Mouse (Mus musculus) adrenal gland, postnatal 25 days (tissue): ENCODE results near the gene Gm28048. TPM values are rescaled to one million over a fixed set of nuclear protein-coding genes. Genes with fewer than 3 reads are reported as not detected.
A peak's percentile ranks its signal among the peaks of the same experiment; 100 is the strongest.

Experiments used
- DNase-seq: peaks from one replicate; pipeline ENCODE4 v3.0.0; 2021; ENCODE audit warnings: mixed read lengths
- total RNA-seq: library from RNA; stranded (reverse); gene quantifications from 2 replicates; pipeline ENCODE4 v1.2.3, GENCODE M21; 2021

Gene Gm28048
- total RNA-seq, 1 experiment from 2014 or later = 54.2 TPM

DNA sequence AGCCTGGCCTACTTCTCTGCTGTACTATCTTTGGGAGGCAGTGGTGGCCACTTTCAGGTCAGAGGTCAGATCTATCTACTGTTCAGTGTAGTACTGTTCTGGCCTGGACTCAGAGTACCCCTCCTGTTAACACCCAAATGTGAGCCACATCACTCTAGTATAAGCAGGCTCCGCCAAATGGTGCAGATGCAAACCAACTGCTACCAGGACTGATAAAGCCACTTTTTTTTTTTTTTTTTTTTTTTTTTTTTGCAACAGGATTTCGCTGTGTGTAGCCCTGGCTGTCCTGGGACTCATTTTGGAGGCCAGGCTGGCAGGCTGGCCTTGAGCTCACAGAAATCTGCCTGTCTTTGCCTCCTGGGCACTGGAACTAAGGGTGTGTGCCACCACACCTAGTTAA is 42.9 kb downstream of the Gm28048 start:
- DNase-seq = no peak

GRCm38 (mm10) chr11:22937716-22938316 is 44.1 kb downstream of the Gm28048 start:
- DNase-seq = no peak

- DNase-seq = no peak
Observed at GRCm38 (mm10) chr11:22936446-22937125, 45.3 kb downstream of the Gm28048 start.

- no peak for DNase-seq
Observed at GRCm38 (mm10) chr11:22932167-22932566, 49.7 kb downstream of the Gm28048 start.

DNA sequence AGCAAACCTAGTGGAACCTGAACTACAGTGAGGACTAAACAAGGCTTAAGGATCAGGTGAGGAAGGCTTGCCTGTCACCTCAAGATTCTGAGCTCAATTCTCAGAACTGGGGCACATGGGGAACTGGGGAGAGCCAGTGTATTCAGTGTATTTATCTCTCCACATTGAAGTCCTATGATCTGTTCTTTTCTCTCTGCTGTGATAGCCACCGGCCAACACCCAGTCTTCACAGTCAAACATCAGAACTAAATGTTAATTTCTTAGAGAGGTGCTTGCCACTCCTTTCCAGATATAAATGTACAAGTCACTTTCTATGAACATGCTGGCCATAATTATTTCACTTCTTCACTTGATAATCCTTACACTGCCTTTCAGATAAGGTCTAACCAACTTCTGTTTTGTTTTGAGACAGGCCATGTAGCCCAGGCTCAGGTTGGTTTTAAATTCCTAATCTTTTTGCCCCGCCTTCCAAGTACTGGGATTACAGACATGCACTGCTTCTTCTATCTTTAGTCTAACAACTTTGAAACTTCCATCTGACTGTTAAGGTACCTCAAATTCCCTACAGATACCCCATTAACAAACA is 50.5 kb downstream of the Gm28048 start:
- DNase-seq = no peak

DNA sequence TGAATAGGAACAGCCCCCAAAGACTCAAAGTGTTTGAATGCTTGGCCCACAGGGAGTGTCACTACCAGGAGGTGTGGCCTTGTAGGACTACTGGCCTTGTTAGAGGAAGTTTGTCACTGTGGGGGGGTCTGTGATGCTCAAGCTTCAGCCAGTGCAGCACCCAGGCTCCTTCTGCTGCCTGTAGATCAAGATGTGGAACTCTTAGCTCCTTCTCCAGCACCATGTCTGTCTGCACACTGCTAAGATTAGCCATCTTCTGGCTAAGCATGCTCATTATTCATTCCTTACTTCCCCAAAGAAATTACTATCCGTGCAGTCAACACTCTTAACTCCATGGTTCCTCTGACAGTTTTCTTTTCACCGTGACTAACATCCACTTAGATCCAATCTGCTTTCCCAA is 51.8 kb downstream of the Gm28048 start:
- DNase-seq = no peak

DNA sequence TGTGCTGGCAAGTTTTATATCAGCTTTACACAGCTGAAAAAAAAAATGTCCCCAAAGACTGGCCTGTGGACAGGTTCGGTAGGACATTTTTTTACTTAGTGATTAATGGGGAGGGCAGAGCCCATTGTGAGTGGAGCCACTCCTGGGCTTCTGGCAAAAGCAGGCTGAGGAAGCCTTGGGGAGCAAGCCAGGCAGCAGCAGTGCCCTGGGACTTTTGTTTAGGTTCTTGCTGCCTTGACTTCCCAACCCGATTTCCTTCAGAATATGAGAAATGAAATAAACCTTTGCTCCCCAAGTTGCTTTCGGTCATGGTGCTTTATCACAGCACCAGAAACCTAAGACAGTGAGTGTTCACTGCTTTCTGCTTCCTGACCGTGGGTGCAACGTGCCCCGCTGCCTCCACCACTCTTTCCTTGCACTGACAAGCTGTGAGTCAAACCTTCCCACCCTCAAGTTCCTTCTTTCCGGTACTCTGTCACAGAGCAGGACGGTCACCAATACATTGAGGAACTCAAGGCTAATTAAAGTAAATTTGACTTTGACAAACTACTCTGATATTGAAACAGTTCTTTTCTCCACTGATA is 53.2 kb downstream of the Gm28048 start:
- peak; percentile 23 for DNase-seq

DNA sequence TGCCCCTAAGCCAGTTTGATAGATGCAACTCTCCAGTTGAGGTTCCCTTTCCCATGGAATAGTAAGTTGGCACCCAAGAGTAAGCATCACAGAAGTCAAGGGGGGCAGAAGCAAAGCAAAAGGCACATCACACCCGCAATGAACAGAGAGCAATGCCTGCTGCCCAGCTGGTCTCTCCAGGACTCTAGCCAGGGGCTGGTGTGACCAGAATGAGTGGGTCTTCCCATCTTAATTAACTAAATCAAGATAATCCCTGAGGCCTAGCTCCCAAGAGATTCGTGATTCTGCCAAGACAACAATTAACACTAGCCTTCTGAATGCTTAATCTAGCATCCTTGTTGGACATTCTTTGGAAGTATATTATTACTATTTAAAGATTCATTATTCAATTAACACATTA is 58.3 kb downstream of the Gm28048 start:
- DNase-seq = no peak

DNA sequence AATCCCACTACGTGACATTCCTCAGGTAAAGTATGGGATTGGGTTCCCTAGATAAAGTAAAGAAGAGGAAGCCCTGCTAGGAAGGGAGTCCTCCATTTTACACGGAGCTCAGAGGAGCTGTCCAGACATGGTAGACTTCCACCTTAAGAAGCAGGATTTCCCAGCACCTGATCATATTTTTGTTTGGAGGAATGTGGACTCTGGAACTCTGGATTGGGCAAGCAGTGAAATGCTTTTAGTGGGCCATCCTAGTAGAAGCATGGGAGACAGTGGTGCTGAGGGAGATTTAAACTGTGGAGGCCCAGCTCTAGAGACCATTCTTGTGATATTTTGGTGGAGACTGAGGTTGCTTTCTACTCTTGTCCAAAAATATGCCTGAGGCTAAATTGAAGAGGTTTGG is 59.3 kb downstream of the Gm28048 start:
- no peak for DNase-seq

- no peak for DNase-seq
Observed at GRCm38 (mm10) chr11:22919336-22919735, 62.6 kb downstream of the Gm28048 start.

GRCm38 (mm10) chr11:22917786-22918185 is 64.1 kb downstream of the Gm28048 start:
- DNase-seq = no peak

DNA sequence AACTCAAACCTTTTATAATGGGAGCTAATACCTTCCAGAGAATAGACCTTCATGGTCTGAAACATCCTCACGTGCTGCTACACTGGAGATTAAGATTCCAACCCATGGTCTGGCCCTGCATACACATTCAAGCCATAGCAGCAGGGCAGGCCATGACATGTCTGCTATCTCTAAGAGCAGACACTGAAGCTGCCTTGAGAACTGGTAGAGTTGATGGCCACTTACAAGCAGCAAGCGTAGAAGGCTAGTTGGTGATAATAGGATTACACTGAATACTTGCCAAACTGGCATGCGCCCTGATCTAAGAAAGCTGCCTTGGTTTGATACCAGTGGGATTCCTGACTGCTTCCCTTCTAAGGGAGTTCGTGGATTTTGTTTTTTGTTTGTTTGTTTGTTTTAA is 68.1 kb downstream of the Gm28048 start:
- DNase-seq = no peak

DNA sequence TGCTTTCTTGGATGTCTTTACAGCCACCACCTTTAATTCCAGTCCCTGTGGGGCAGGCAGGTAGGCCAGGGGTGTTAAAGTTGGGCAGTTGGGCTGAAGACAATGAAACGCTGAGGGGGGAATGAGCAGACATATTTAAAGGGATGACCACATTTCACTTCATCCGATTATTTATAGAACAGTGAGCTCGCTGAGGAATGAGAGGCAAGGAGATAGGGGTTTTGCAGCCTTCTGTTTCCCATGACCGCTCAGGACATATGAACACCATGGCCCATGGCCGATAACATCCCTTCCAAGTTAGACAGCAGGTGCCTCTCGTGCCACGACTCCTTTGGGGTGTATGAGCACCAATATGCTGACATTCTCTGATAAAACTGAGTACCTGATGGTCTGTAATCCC is 70.1 kb downstream of the Gm28048 start:
- no peak for DNase-seq

DNA sequence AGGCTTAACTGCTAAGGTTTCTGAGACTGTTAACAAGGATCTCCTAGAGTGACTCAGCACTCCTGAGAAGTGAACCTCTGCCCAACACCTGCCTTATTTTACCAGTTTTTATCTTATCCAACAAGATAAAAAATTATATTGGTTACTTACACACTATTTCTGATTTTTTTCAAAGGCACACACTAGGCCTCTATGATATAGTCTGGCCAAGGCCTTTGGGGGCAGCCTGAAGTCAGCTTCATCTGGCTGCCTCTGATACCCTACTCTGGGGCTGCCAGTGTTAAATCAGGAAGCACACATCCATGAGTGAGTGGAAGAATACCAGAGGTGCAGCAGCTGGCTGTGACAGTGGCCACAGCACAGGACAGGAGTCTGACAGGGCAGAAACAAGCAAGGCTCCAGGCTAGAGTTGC is 75.4 kb downstream of the Gm28048 start:
- DNase-seq = no peak

GRCm38 (mm10) chr11:22902923-22903322 is 79.0 kb downstream of the Gm28048 start:
- DNase-seq = no peak

DNA sequence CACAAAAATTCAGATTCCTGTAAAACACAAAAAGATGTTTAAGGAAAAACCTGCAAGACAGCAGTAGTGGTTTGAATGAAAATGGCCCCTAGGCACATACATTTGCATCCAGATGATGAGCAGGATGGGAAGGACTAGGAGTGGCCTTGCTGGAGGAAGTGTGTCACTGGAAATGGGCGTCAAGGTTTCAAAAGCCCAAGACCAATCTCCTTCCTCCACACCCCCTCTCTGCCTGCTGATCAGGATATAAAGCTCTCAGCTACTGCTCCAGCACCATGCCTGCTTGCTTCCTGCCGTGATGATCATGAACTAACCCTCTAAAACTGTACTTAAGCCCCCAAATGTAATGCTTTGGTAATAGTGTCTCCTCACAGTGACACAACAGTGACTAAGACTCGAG is 81.8 kb downstream of the Gm28048 start:
- no peak for DNase-seq

GRCm38 (mm10) chr11:22897642-22898041 is 84.2 kb downstream of the Gm28048 start:
- no peak for DNase-seq

DNA sequence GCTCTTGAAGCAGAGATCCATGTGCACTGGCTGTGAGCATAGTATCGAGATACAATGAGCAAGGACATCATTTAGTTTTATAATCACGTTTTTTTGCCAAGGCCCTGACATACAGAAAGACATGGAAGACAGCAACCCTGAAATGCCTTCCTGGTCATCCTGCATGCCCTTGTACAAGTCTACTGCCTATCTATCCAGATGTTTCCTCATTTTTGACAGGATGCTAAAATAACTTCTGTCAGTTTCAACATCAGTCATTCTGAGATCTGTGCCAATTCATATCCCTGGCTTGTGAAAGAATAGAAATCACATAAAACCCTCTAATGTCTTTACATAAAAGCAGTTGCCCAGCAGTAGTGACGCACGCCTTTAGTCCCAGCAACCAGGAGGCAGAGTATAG is 84.8 kb downstream of the Gm28048 start:
- DNase-seq = no peak

DNA sequence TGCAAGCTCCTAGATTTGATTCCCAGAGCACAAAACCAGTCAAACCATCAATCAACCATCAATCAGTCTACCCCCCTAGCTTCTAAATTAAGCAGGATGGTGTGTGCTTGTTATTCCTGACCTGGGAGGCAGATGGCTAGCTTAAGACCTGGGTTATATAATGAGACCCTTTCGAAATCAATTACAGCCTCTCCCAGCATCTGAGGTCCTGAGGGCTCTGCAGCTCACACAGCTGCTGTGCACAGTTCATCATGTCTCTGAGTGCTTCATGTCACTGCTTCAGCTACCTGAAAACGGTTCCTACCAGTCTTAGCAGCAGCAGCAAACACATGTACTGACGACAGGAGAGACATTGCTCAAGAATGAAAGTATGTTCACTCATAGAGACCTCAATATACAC is 88.8 kb downstream of the Gm28048 start:
- no peak for DNase-seq

DNA sequence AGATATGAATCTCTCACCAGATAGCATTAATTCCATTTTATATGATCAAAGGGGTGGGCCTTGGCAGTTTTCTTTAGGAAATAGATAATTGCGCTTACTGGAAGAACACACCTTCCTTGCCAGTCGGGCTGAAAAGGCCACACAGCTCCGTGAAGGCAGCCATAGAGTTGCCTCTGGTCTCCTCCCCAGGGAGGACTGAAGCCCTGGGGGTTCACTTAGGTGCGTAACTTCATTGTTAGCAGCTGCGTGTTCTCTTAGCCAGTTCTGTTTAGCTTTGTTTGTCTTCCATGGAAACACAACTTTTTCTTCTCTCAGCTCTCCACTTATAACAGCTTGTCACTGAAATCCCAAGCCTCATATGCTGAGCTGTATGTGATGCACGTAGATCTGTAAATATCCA is 89.4 kb downstream of the Gm28048 start:
- DNase-seq = no peak

DNA sequence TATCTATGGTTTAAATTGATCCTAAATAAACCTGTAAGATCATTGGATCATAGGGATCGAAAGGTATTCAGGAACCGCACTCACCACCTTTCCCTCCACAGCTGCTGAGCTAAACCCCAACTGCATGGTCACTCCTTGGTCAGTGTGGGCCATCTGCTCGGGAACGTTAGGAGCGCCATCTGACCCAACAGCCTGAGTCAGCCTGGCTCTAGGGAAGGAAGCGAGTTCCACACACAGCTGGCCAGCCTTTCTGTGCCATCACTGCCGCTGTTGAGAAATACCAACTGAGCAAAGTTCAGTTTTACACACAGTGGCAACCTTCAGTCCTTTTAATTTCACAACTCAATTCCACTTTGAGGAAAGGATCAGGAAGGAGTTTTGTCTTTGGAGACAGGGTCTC is 90.0 kb downstream of the Gm28048 start:
- DNase-seq = peak; percentile 26

- no peak for DNase-seq
Observed at GRCm38 (mm10) chr11:22891242-22891641, 90.6 kb downstream of the Gm28048 start.

- DNase-seq = no peak
Observed at GRCm38 (mm10) chr11:22889224-22889623, 92.7 kb downstream of the Gm28048 start.

DNA sequence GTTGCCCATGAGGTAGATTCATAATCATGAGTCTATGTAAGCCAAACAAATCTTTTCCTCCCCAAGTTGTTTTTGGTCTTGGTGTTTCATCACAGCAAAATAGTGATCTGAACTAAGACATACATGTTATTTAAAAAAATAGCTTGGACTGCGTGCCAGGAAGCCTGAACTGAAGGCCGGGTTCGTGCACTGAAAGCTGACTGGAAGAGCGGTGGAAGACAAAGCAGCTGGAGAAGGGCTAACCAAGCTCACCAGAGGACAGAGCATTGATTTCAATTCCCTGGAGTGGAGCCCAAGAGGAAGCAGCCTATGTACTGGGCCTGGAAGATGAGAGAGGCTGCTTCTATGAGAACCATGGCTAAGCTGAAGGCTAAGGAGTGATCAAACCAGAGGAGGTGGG is 94.9 kb downstream of the Gm28048 start:
- no peak for DNase-seq
